Mouse (Mus musculus) spleen, postnatal 36 days (tissue): ENCODE data around the gene Rtraf.
A peak's percentile ranks its signal among the peaks of the same experiment; 100 is the strongest.
"Not testable (repeated sequence)": the region's sequence is repeated elsewhere in the genome, so short reads cannot be mapped to it uniquely, and the experiment has no call there.

ENCODE experiments used
- DNase-seq, 2 experiments: peaks; one replicate each; pipeline ENCODE4 v3.0.0; 2022; ENCODE audit warnings: low spot score in 2 of 2, mixed read lengths in 1 of 2

The Rtraf gene

GRCm38 (mm10) chr14:19823321-19824142 lies at the start of gene Rtraf:
Gene Rtraf, minus strand, starts transcription at chr14:19823824.
- peak; percentile 89 to 90 for DNase-seq

DNA sequence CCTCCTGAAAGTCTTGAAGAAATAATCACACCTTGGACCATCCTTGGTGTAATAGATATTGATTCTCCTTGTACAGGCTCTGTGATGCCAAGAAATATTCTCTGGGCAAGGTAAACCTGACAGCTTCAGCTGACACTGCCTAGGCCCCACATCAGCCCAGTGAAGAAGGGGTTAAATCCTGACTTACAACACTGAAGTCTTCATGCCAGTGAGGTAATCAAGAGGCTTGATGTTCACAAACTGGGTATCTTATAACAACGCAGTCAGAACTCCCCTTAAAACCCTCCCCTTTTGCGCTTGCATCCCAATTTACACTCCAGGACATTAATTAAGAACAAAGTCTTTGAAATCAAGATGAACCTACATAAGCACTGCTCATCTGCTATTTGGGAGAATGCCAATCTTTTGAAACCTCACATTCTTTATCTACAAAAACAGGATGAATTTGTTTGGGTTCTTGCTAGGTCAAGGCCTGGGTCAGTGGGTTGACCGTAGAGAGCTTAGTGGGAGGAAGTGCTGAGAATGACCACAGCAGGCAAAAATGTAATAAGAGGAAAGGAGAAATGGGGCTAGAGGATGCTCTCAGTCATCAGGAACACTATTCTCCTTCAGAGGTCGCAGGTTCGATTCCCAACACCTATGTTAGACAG lies 43.8 kb upstream of the Rtraf start:
- DNase-seq = no peak

GRCm38 (mm10) chr14:19865121-19865520 lies 41.5 kb upstream of the Rtraf start:
- DNase-seq = not testable (repeated sequence)

DNA sequence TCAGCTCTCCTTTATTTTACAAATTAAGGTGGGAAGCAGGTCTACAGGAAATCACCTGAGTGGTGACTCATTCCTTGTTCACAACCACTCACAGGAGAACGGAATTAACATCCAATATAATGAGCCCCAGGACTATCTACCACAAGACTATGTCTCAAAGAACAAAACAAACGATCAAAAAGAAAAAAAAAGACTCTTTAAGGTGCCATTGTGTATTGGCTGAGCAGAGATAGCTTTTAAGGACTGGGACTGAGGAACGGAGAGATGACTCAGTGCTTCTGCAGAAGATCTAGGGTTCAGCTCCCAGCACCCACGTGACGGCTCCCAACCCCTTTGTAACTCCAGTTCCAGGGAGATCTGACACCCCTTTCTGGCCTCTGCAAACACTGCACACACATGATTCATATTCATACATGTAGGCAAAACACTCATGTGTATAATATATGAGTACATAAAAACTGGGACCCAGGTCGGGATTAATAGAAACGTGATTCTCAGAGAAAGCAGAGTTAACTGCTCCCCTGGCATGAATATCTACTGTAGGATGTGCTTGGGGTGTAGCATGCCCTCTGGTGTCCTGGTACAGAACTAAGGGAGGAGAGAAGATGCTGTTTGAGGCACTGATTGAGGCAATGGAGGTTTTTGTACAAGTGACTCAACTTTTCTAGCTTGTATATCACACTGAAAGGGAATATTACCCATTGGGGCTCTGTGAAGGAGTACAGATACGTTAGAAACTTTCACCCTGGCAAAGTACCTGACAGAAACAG lies 37.9 kb upstream of the Rtraf start:
- DNase-seq = no peak

GRCm38 (mm10) chr14:19860281-19860680 lies 36.7 kb upstream of the Rtraf start:
- DNase-seq = no peak

DNA sequence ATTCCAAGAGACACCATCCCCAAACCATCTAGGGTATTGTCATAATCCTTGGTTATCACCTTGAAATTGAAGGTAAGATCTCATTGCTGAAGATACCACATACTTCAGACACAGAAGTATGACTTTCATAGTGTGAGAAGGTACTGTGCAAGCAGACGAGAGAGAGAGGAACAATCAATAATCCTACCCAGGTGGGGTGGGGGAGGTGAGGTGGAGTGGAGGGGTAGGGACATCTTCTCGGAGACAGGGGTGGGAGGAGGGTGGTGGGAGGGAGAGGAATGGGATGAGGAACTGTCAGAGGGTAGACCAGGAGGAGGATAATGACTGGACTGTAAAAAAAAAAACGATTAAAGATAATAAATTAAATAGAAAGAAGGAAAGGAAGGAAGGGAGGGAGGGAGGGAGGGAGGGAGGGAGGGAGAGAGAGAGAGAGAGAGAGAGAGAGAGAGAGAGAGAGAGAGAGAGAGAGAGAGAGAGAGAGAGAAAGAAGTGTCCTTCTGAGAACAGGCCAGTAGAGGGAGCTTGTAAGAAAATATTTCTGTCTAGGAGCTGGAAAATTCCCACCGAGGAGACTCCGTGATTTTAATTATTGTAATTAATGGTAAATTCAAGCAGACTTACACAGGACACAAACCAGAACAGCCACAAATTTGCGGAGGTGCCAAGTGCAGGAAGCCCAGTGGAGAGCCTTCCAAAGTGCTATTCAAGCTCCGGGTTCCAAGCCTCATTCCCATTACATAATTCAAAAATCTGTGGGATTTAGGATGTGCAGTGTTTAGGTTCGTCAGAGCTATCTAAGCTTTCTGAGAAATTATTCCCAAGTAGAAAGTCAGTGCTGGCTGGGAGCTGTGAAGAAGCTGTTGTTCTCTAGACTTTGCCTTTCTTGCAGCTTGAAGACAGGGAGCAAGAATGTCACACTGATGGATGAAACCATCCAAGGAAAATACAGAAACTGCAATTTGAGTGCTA lies 35.5 kb upstream of the Rtraf start:
- no peak for DNase-seq

- DNase-seq = no peak
Measured at GRCm38 (mm10) chr14:19858279-19858678, 34.7 kb upstream of the Rtraf start.

- no peak for DNase-seq
Measured at GRCm38 (mm10) chr14:19853471-19853870, 29.8 kb upstream of the Rtraf start.

GRCm38 (mm10) chr14:19839600-19840332 lies 16.1 kb upstream of the Rtraf start:
- DNase-seq = peak; percentile 33 to 58

DNA sequence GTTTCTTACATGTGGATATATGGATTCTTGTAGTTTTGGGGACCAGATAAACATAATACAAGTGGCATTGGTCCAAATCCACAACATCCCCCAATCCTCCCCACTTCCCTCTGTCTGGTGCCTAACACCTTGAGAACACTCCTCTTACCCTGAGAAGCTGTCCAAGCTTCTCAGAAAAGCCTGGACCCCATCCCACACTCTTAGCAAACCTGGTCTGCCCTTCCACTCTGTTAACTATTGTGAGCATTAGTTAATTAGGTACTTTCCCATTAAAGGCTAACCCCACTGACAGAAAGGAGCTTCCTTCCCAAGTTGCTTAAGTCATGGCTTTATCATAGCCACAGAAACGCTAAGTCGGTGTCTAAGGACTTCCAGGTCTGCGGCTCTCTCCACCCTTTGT lies 12.7 kb upstream of the Rtraf start:
- DNase-seq = no peak

DNA sequence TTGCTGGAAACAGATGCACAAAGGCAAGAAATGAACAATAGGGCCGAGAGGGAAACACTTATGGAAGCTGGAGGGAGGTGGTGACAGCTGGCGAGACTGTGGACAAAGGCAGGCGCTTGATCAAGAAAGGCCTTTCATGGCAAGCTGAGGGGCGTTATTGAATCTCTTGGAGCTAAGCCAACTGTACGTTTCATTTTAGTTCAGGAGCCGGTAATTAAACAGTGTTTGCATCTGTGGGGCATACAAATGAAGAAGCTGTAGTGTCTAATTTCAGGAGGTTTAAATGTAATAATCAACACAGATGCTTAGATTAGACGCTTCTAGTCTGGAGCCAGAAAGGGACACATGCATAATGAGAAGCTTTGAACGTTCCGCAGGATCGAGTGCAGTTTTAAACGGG lies 1.9 kb upstream of the Rtraf start:
- DNase-seq = no peak

DNA sequence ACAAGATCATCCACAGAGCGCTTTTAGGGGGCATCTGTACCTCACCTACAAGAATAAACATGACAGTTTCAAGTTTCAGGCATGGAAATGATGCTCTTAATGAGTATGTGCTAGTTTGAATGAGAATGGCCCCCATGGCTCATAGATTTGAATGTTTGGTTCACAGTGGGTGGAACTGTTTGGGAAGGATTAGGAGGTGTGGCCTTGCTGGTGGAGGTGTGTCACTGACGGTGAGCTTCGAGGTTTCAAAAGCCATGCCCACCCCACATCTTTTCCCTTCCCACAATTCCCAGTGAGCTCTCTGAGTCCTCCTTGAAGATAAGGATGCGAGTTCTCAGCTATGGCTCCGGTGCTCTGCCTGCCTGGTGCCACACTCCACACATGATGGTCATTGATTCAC lies 1.9 kb downstream of the Rtraf start:
- no peak for DNase-seq

DNA sequence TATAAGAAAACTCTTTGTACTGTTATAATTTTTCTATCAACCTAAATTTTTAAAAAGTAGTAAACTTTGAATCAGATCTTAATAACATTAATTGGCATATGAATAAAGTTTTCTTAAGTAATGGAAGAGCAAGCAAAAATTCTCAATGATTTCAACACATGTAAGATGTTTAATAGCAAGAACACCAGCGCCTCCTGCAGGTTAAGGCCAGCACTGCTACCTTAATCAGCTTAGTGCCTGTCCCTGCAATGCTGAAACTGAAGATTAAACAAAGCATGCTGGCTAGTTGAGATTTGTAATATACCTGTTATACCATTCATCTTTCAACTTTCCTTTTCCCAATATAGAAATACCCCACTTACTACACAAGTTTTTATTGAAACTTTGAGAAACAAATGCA lies 5.7 kb downstream of the Rtraf start:
- DNase-seq = peak; percentile 52 to 65

GRCm38 (mm10) chr14:19813061-19813460 lies 10.6 kb downstream of the Rtraf start:
- DNase-seq = no peak

- no peak for DNase-seq
Measured at GRCm38 (mm10) chr14:19809934-19810333, 13.7 kb downstream of the Rtraf start.

DNA sequence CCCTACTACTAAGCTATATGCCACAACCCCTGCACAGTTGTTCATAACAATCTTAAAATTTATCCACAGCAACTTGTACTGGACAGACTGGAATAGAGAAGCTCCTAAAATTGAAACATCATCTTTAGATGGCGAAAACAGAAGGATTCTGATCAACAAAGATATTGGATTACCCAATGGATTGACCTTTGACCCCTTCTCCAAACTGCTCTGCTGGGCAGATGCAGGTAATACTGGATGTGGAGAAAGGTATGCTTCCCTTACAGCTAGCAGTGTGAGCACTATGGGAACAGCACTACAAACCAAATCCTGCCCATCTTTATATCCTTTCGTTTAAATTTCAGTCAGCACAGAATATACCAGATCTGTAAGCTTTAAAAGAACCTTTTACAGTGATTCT lies 15.8 kb downstream of the Rtraf start:
- no peak for DNase-seq

- no peak for DNase-seq
Measured at GRCm38 (mm10) chr14:19807339-19807738, 16.3 kb downstream of the Rtraf start.

DNA sequence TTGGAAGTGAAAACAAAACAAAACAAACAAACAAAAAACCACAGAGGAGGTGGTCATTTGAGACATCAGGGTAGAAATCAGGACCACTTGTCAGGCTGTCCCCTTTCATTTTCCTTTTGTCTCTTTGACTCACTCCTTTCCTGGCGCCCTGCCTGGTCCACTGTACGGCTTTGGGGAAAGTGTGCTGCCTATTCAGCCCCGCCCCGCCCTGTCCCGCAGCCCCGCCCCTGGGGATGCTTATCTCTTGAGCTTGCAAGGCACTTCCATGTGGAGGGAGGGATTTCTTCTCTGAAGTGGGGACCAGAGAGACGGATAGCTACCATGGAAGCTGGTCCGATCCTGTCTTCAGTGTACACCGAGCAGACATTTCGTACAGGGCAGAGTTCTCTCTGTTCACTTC lies 20.0 kb downstream of the Rtraf start:
- DNase-seq = no peak

DNA sequence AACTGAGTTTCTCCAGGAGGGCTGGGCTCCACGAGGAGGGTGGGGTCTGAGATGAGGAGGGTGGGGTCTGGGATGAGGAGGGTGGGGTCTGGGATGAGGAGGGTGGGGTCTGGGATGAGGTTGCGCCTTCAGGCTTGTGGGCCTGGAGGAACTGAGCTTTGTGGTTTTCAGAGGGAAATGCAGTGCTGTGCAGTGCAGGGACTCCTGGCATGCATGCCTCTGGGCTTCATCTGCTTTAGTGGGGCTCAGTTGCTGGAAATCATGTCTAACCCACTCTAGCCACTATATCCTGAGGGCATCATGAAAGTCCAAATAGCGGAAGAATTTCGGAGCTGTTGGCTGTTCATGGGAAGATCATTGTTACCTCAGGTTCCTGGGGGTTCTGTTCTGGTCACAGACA lies 20.4 kb downstream of the Rtraf start:
- no peak for DNase-seq

GRCm38 (mm10) chr14:19801474-19802215 lies 22.0 kb downstream of the Rtraf start:
- DNase-seq = no peak
